Mouse (Mus musculus): ENCODE results near the gene Tacc3.

DNA sequence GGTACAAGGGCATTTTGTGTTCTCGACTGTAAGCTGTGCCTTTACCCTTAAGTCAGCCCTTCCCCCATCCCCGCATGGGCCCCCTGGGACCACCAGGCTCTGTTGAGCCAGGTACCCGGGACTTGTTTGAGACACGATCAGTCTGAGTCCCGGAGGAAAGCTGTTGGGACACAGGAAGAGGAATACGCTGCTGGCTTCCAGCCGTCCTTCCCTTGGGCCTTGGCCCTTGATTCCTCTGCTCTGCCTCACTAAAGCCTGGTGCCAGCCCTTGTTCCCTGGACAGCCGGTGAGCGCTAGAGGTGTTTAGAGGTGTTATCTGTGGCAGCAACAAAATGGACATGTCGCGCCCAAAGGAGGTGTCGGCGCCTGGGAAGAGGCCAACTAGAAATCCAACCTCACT is 42.1 kb downstream of the Tacc3 start:
- no peak for TF ChIP-seq CTCF (IDR thresholded peaks at IDR 0.05)
- TF ChIP-seq POLR2A (IDR thresholded peaks at IDR 0.05; ENCODE audit: insufficient read depth, low read depth, low read length) = no peak
- TF ChIP-seq EP300 (IDR thresholded peaks at IDR 0.05; ENCODE audit: insufficient read depth, low read depth, low read length) = no peak

Data from heart, adult 2 months (tissue).